Mouse (Mus musculus): ENCODE data around the gene Nrxn3.

Nrxn3 gene

GRCm38 (mm10) chr12:89516046-89516445, 793.4 kb downstream of the Nrxn3 start:
- no peak for DNase-seq (ENCODE audit: low spot score in 2 of 2)

GRCm38 (mm10) chr12:89530679-89531350, 808.1 kb downstream of the Nrxn3 start:
- no peak for DNase-seq (ENCODE audit: low spot score in 2 of 2)

- DNase-seq (ENCODE audit: low spot score in 2 of 2), result no peak
Measured at GRCm38 (mm10) chr12:89551291-89551690, 828.6 kb downstream of the Nrxn3 start.

- DNase-seq (ENCODE audit: low spot score in 2 of 2), result no peak
Measured at GRCm38 (mm10) chr12:89553223-89553880, 830.7 kb downstream of the Nrxn3 start.

GRCm38 (mm10) chr12:89554171-89554570, 831.5 kb downstream of the Nrxn3 start:
- DNase-seq (ENCODE audit: low spot score in 2 of 2), result no peak

- DNase-seq (ENCODE audit: low spot score in 2 of 2), result no peak
Measured at GRCm38 (mm10) chr12:89554740-89555430, 832.2 kb downstream of the Nrxn3 start.

GRCm38 (mm10) chr12:89558921-89559320, 836.2 kb downstream of the Nrxn3 start:
- DNase-seq (ENCODE audit: low spot score in 2 of 2), result no peak

- DNase-seq (ENCODE audit: low spot score in 2 of 2), result no peak
Measured at GRCm38 (mm10) chr12:89561989-89562565, 839.4 kb downstream of the Nrxn3 start.

- DNase-seq (ENCODE audit: low spot score in 2 of 2), result no peak
Measured at GRCm38 (mm10) chr12:89568723-89569377, 846.2 kb downstream of the Nrxn3 start.

- no peak for DNase-seq (ENCODE audit: low spot score in 2 of 2)
Measured at GRCm38 (mm10) chr12:89592459-89592858, 869.8 kb downstream of the Nrxn3 start.

- DNase-seq (ENCODE audit: low spot score in 2 of 2), result no peak
Measured at GRCm38 (mm10) chr12:89613670-89614069, 891.0 kb downstream of the Nrxn3 start.

- no peak for DNase-seq (ENCODE audit: low spot score in 2 of 2)
Measured at GRCm38 (mm10) chr12:89625746-89626145, 903.1 kb downstream of the Nrxn3 start.

GRCm38 (mm10) chr12:89640046-89640445, 917.4 kb downstream of the Nrxn3 start:
- no peak for DNase-seq (ENCODE audit: low spot score in 2 of 2)

- DNase-seq (ENCODE audit: low spot score in 2 of 2), result no peak
Measured at GRCm38 (mm10) chr12:89641460-89641859, 918.8 kb downstream of the Nrxn3 start.

GRCm38 (mm10) chr12:89653211-89653610, 930.5 kb downstream of the Nrxn3 start:
- no peak for DNase-seq (ENCODE audit: low spot score in 2 of 2)

GRCm38 (mm10) chr12:89661219-89661618, 938.5 kb downstream of the Nrxn3 start:
- DNase-seq (ENCODE audit: low spot score in 2 of 2), result no peak

- no peak for DNase-seq (ENCODE audit: low spot score in 2 of 2)
Measured at GRCm38 (mm10) chr12:89668856-89669255, 946.2 kb downstream of the Nrxn3 start.

- DNase-seq (ENCODE audit: low spot score in 2 of 2), result no peak
Measured at GRCm38 (mm10) chr12:89672819-89673218, 950.1 kb downstream of the Nrxn3 start.

- DNase-seq (ENCODE audit: low spot score in 2 of 2), result no peak
Measured at GRCm38 (mm10) chr12:89685633-89686032, 963.0 kb downstream of the Nrxn3 start.

GRCm38 (mm10) chr12:89689086-89689485, 966.4 kb downstream of the Nrxn3 start:
- no peak for DNase-seq (ENCODE audit: low spot score in 2 of 2)

- DNase-seq (ENCODE audit: low spot score in 2 of 2), result no peak
Measured at GRCm38 (mm10) chr12:89699469-89699868, 976.8 kb downstream of the Nrxn3 start.

- DNase-seq (ENCODE audit: low spot score in 2 of 2), result no peak
Measured at GRCm38 (mm10) chr12:89700937-89701458, 978.3 kb downstream of the Nrxn3 start.

Data from spleen, postnatal 36 days (tissue).